Mouse (Mus musculus) liver, embryonic 14.5 days (tissue): ENCODE measurements at regions not wholly inside any gene's neighbourhood (a gene's known extent, or its start where the extent isn't known, plus 50 kb on each side); places are given as distances from the start of the nearest gene placed in this dataset.

Source experiments
- ATAC-seq: fragments of 200-750 bp; cut with Nextera tagmentation; 2 replicates; pipeline ENCODE4 v1.8.0; 2017; ENCODE audit warnings: moderate number of reproducible peaks, mild to moderate bottlenecking, moderate library complexity; ENCODE audit not compliant: insufficient read depth
- DNase-seq, 3 experiments: peaks; one replicate each; pipeline ENCODE4 v3.0.0-alpha.2; 2012 to 2013; ENCODE audit warnings: low read depth in 3 of 3, low spot score in 3 of 3
- H3K27ac ChIP-seq: fragments of 300-500 bp; sonication (generic); 2 replicates; pipeline ENCODE4 v1.5.1; 2014; ENCODE audit warnings: moderate library complexity, mild to moderate bottlenecking, control low read depth, inconsistent platforms
- H3K27me3 ChIP-seq: fragments of 300-500 bp; sonication (generic); 2 replicates; pipeline ENCODE4 v1.6.1; 2014; ENCODE audit warnings: mild to moderate bottlenecking, low read length, moderate library complexity; ENCODE audit not compliant: control insufficient read depth, insufficient read depth
- H3K36me3 ChIP-seq: fragments of 300-500 bp; sonication (generic); replicated peaks from 2 replicates; pipeline ENCODE4 v1.6.1; 2014; ENCODE audit warnings: low read depth; ENCODE audit not compliant: control insufficient read depth, insufficient read depth
- H3K4me1 ChIP-seq, 2 experiments: fragments of 200-500 bp in 1 of 2; fragments of 300-500 bp in 1 of 2; sonication (generic) in 1 of 2; replicated peaks; 2 replicates each; pipeline ENCODE4 v1.6.1; 2012 to 2014; ENCODE audit warnings: antibody characterized with exemption in 1 of 2, inconsistent platforms in 1 of 2, low read length in 1 of 2; ENCODE audit not compliant: control insufficient read depth in 2 of 2, insufficient read depth in 2 of 2
- H3K4me2 ChIP-seq: fragments of 300-500 bp; sonication (generic); 2 replicates; pipeline ENCODE4 v1.6.1; 2014; ENCODE audit warnings: low read depth, mild to moderate bottlenecking, control low read depth, moderate library complexity
- H3K4me3 ChIP-seq, 2 experiments: fragments of 200-500 bp in 1 of 2; fragments of 300-500 bp in 1 of 2; sonication (generic) in 1 of 2; 2 replicates each; pipeline ENCODE4 v1.5.1; 2012 to 2014; ENCODE audit warnings: low read depth in 2 of 2, low read length in 2 of 2, mild to moderate bottlenecking in 2 of 2, control low read depth in 1 of 2, inconsistent platforms in 1 of 2, moderate library complexity in 1 of 2; ENCODE audit not compliant: insufficient read depth in 1 of 2
- H3K9ac ChIP-seq: fragments of 300-500 bp; sonication (generic); replicated peaks from 2 replicates; pipeline ENCODE4 v1.6.1; 2014; ENCODE audit warnings: mild to moderate bottlenecking, control low read depth, moderate library complexity
- H3K9me3 ChIP-seq: fragments of 300-500 bp; sonication (generic); 2 replicates; pipeline ENCODE4 v1.6.1; 2016; ENCODE audit warnings: low read length, mixed read lengths; ENCODE audit not compliant: control insufficient read depth
- CTCF ChIP-seq: IDR thresholded peaks from 2 replicates; pipeline ENCODE4 v1.5.1; 2016; ENCODE audit warnings: antibody characterized with exemption, low read depth, control low read depth
- EP300 ChIP-seq: IDR thresholded peaks from 2 replicates; pipeline ENCODE4 v1.6.1; 2016; ENCODE audit warnings: antibody characterized with exemption, low read depth
- WGBS: fragments of 180-500 bp; shearing (Covaris S2); extraction: QIAGEN DNeasy Blood & Tissue Kit; methylation state at CpG from one replicate; pipeline ENCODE4 v1.1.7; 2014; ENCODE audit not compliant: insufficient replicate concordance; 5-methylcytosine and 5-hydroxymethylcytosine counted together

- Histone ChIP-seq H3K36me3 (no peaks in the 10 kb centered on the region), H3K4me1 (no peaks in the 10 kb centered on the region), H3K9me3 (no peaks in the 10 kb centered on the region), H3K9ac (no peak overlapping the region), H3K27me3 (no peaks in the 10 kb centered on the region), H3K4me3 (no peak overlapping the region), H3K27ac (no peak overlapping the region), H3K4me2 (no peak overlapping the region)
- 40% methylated on average over 1 of the region's 1 CpGs for WGBS
- ATAC-seq (no peak), DNase-seq (no peak)
- TF ChIP-seq EP300 (no peak), CTCF (no peak)
These were observed 809.9 kb downstream of the Ets1 start for GRCm38 (mm10) chr9:33445902-33446301.

GRCm38 (mm10) chr9:33475106-33475505 is 839.1 kb downstream of the Ets1 start:
- Histone ChIP-seq H3K9ac (no peak overlapping the region), H3K4me2 (no peak overlapping the region), H3K27me3 (no peaks in the 10 kb centered on the region), H3K9me3 (no peaks in the 10 kb centered on the region), H3K4me1 (no peaks in the 10 kb centered on the region), H3K36me3 (no peaks in the 10 kb centered on the region), H3K27ac (no peak overlapping the region), H3K4me3 (no peak overlapping the region)
- 8% methylated on average over 2 of the region's 2 CpGs for WGBS
- ATAC-seq: no peak
- TF ChIP-seq CTCF (no peak), EP300 (no peak)
- no peak for DNase-seq

- no peak overlapping the region for H3K9ac ChIP-seq
- H3K4me3 ChIP-seq: no peak overlapping the region
- no peaks in the 10 kb centered on the region for H3K9me3 ChIP-seq
- no peak for ATAC-seq
- H3K27me3 ChIP-seq: no peaks in the 10 kb centered on the region
- DNase-seq: peak in 1 of 3 experiments; percentile 1
- 11% methylated on average over 5 of the region's 5 CpGs for WGBS
- no peak overlapping the region for H3K4me2 ChIP-seq
- H3K4me1 ChIP-seq: no peaks in the 10 kb centered on the region
- no peaks in the 10 kb centered on the region for H3K36me3 ChIP-seq
- no peak overlapping the region for H3K27ac ChIP-seq
- TF ChIP-seq CTCF: no peak
- no peak for TF ChIP-seq EP300
These were observed 847.0 kb downstream of the Ets1 start for GRCm38 (mm10) chr9:33482845-33483540.

GRCm38 (mm10) chr9:33483541-33483846 is 847.5 kb downstream of the Ets1 start:
- TF ChIP-seq EP300 (no peak), CTCF (no peak)
- H3K27me3 ChIP-seq: no peaks in the 10 kb centered on the region
- DNase-seq (no peak), ATAC-seq (no peak)
- no peak overlapping the region for H3K4me2 ChIP-seq
- H3K27ac ChIP-seq: no peak overlapping the region
- H3K4me3 ChIP-seq: no peak overlapping the region
- H3K4me1 ChIP-seq: no peaks in the 10 kb centered on the region
- no peak overlapping the region for H3K9ac ChIP-seq
- H3K9me3 ChIP-seq: no peaks in the 10 kb centered on the region
- H3K36me3 ChIP-seq: no peaks in the 10 kb centered on the region
- WGBS: 47% methylated on average over 2 of the region's 2 CpGs

- DNase-seq: no peak
- no peak overlapping the region for H3K4me3 ChIP-seq
- no peaks in the 10 kb centered on the region for H3K27me3 ChIP-seq
- H3K9me3 ChIP-seq: no peaks in the 10 kb centered on the region
- TF ChIP-seq EP300: no peak
- TF ChIP-seq CTCF: no peak
- H3K4me1 ChIP-seq: no peaks in the 10 kb centered on the region
- ATAC-seq: no peak
- WGBS: 59% methylated on average over 1 of the region's 1 CpGs
- H3K9ac ChIP-seq: no peak overlapping the region
- H3K27ac ChIP-seq: no peak overlapping the region
- H3K4me2 ChIP-seq: no peak overlapping the region
- no peaks in the 10 kb centered on the region for H3K36me3 ChIP-seq
These were observed 897.2 kb downstream of the Ets1 start for GRCm38 (mm10) chr9:33533101-33533810.
